Mouse (Mus musculus) small intestine, adult 2 months (tissue): ENCODE data around the gene Prm1.

Experiments
- CTCF ChIP-seq: fragments of 200-500 bp; IDR thresholded peaks from 2 replicates; pipeline ENCODE4 v1.5.1; 2012; ENCODE audit warnings: low read depth, mild to moderate bottlenecking, control low read depth, inconsistent platforms, low read length, moderate library complexity, mixed read lengths; ENCODE audit not compliant: insufficient replicate concordance, insufficient read length; ENCODE audit errors: extremely low read depth
- POLR2A ChIP-seq: fragments of 200-500 bp; IDR thresholded peaks from 2 replicates; pipeline ENCODE4 v1.6.1; 2012; ENCODE audit warnings: low read depth, mild to moderate bottlenecking, control low read depth, inconsistent platforms, low read length, moderate library complexity

- no peak for TF ChIP-seq CTCF
- TF ChIP-seq POLR2A: peak; percentile 99
Measured at GRCm38 (mm10) chr16:10785371-10786231, 20.0 kb downstream of the Prm1 start, which contains the start of gene Socs1.
